Mouse (Mus musculus): ENCODE data around the gene Nfib. TPM values are rescaled to one million over a fixed set of nuclear protein-coding genes. Genes with fewer than 3 reads are reported as not detected.

The Nfib gene
- polyA plus RNA-seq, 1 experiment from 2014 or later: 31.8 TPM

DNA sequence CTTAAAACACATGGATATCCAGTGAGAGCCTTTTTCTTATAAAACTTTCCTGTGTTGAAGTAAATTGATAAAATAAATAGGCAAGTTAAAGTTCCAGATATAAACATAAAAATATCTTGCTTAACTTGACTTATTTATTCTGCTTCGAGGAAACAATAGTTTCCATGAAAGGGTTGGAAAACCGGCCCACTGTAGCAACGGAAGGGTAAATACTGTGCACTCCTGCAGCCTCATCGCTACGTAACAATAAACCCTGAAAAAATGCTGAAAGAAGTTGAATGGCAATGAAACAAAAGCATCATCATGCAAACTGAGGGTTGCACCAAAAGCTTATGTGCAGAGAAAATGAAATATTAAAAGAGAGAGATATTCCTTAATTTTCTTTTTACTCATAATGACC is 203.5 kb downstream of the Nfib start:
- Histone ChIP-seq H3K4me3 (ENCODE audit: low read depth, low read length) (no peak overlapping the region), H3K27ac (replicated peaks; ENCODE audit: low read depth, low read length) (no peak overlapping the region), H3K9me3 (ENCODE audit: control insufficient read depth, low read length) (no peaks in the 10 kb centered on the region), H3K27me3 (ENCODE audit: control insufficient read depth, insufficient read depth, low read length) (no peaks in the 10 kb centered on the region), H3K4me1 (ENCODE audit: control insufficient read depth, insufficient read depth, low read length) (0 out of 2 replicates have a peak, but pooled peaks cover 4% of the 10 kb centered on the region), H3K4me2 (ENCODE audit: low read depth, severe bottlenecking) (peak overlapping the region; percentile 28; the same call in 1 of the 2 replicates), H3K36me3 (ENCODE audit: control insufficient read depth, insufficient read depth, low read length) (peaks cover 7% of the 10 kb centered on the region), H3K9ac (ENCODE audit: low read length) (no peak overlapping the region)
- DNase-seq (ENCODE audit: low spot score) (peak; percentile 5), ATAC-seq (ENCODE audit: insufficient number of reproducible peaks, low FRiP score, low TSS enrichment, low read depth) (no peak)
- 84% methylated on average over 5 of the region's 5 CpGs for WGBS

DNA sequence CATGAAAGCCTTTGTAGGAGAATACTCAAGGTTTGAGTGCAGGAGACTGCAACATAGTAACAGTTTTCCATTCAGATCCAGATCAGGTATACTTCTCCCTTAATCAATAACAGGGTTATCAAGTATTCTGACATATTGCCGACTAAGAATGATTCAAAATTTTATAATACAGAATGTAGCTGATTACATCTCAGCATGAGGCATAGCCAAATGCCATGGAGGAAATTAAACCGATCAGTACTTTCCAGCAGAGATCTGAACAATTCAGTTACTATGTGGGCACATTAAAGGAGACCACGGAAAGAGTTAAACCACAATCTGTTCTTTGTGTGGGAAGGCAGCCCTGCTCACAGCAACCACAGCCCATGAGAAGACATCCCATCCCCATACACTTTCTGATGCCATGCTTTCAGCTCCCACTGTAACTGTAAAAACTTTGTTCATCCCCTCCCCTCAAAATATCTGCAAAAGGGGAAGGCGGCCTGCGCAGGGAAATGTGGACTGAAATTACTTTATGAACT is 204.9 kb downstream of the Nfib start:
- WGBS: 75% methylated on average over 5 of the region's 5 CpGs
- Histone ChIP-seq H3K9ac (ENCODE audit: low read length) (no peak overlapping the region), H3K4me1 (ENCODE audit: control insufficient read depth, insufficient read depth, low read length) (0 out of 2 replicates have a peak, but pooled peaks cover 4% of the 10 kb centered on the region), H3K9me3 (ENCODE audit: control insufficient read depth, low read length) (no peaks in the 10 kb centered on the region), H3K36me3 (ENCODE audit: control insufficient read depth, insufficient read depth, low read length) (peaks cover 9% of the 10 kb centered on the region), H3K27me3 (ENCODE audit: control insufficient read depth, insufficient read depth, low read length) (no peaks in the 10 kb centered on the region), H3K27ac (replicated peaks; ENCODE audit: low read depth, low read length) (no peak overlapping the region), H3K4me3 (ENCODE audit: low read depth, low read length) (no peak overlapping the region; the same call in 1 of the 2 replicates), H3K4me2 (ENCODE audit: low read depth, severe bottlenecking) (no peak overlapping the region)
- DNase-seq (ENCODE audit: low spot score) (peak; percentile 18), ATAC-seq (ENCODE audit: insufficient number of reproducible peaks, low FRiP score, low TSS enrichment, low read depth) (no peak)

- no peak overlapping the region for H3K4me2 ChIP-seq (ENCODE audit: low read depth, severe bottlenecking)
- no peak overlapping the region for H3K27ac ChIP-seq (replicated peaks; ENCODE audit: low read depth, low read length)
- H3K27me3 ChIP-seq (ENCODE audit: control insufficient read depth, insufficient read depth, low read length): no peaks in the 10 kb centered on the region
- H3K9me3 ChIP-seq (ENCODE audit: control insufficient read depth, low read length): no peaks in the 10 kb centered on the region
- ATAC-seq (ENCODE audit: insufficient number of reproducible peaks, low FRiP score, low TSS enrichment, low read depth) (no peak), DNase-seq (ENCODE audit: low spot score) (peak; percentile 19)
- H3K4me1 ChIP-seq (ENCODE audit: control insufficient read depth, insufficient read depth, low read length): 0 out of 2 replicates have a peak, but pooled peaks cover 4% of the 10 kb centered on the region
- H3K9ac ChIP-seq (ENCODE audit: low read length): no peak overlapping the region
- H3K36me3 ChIP-seq (ENCODE audit: control insufficient read depth, insufficient read depth, low read length): peaks cover 9% of the 10 kb centered on the region
- no peak overlapping the region for H3K4me3 ChIP-seq (ENCODE audit: low read depth, low read length)
- 74% methylated on average over 9 of the region's 9 CpGs for WGBS
Measured at GRCm38 (mm10) chr4:82499725-82500577, 205.6 kb downstream of the Nfib start.

DNA sequence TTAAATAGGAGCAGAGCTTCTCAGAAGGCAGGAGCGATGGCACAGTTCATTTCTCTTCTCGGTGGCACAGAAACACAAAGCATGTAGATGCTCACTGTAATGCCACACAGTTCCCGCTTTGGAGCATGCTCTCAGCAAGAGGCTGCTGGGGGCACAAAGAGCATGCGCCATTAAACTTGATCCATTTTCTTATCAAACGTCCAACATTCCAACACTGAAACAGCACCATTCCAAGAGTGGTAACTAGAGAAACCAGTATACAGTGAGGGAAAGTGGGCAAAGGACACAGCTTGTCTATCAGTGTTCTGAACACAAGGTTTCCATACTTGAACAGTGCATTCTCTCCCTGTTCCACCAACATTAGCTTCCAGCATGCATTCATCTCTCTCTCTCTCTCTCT is 206.3 kb downstream of the Nfib start:
- no peaks in the 10 kb centered on the region for H3K9me3 ChIP-seq (ENCODE audit: control insufficient read depth, low read length)
- no peak overlapping the region for H3K9ac ChIP-seq (ENCODE audit: low read length)

DNA sequence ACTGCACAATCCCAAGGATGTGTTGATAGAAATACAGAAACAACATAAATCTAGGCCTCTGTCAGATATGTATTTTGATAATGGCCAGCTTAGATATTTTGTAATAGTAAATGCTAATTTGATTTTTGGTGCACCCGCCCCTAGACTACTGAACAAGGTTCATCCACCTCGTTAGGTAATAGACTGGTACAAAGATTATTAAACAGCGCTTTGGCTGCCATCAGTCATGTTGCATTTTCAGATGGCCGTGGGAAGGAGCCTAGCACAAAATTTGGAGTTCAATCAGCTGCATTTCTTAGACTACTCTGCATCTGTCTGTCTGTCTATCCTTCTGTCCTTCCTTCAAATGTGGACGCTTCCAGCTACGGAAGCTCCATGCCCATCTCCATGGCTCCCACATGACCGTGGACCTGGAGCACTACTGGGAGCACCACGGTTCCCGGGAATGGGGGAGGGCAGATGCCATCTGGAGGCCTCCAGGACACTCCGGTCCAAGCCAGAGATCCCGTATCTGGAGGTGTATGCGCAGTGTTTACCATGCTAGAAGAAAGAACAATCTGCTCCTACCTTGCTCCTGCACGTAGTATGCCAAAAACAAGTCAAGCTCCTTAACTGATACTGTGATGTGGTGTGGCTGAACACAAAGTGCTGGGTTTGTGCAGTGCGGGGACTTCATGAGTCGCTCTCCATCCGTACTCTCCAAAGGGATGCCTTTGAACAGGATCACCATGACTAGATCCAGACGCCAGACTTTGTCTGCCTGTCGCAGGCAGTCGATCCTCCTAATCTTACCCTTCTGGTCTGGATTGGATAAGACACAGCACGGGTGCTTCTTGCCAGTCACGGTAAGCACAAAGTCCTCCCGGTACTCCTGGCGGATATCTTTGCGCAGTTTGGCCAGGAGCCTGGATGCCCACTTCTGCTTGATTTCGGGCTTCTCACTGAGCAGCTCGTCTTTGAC is 207.6 kb downstream of the Nfib start:
- no peak overlapping the region for H3K4me2 ChIP-seq (ENCODE audit: low read depth, severe bottlenecking)
- no peak overlapping the region for H3K9ac ChIP-seq (ENCODE audit: low read length)
- no peaks in the 10 kb centered on the region for H3K9me3 ChIP-seq (ENCODE audit: control insufficient read depth, low read length)
- no peak overlapping the region for H3K4me3 ChIP-seq (ENCODE audit: low read depth, low read length)
- peaks cover 9% of the 10 kb centered on the region for H3K36me3 ChIP-seq (ENCODE audit: control insufficient read depth, insufficient read depth, low read length)
- 87% methylated on average over 26 of the region's 26 CpGs for WGBS
- DNase-seq (ENCODE audit: low spot score) (peak; percentile 18), ATAC-seq (ENCODE audit: insufficient number of reproducible peaks, low FRiP score, low TSS enrichment, low read depth) (no peak)
- H3K27me3 ChIP-seq (ENCODE audit: control insufficient read depth, insufficient read depth, low read length): no peaks in the 10 kb centered on the region
- no peak overlapping the region for H3K27ac ChIP-seq (replicated peaks; ENCODE audit: low read depth, low read length)
- H3K4me1 ChIP-seq (ENCODE audit: control insufficient read depth, insufficient read depth, low read length): 0 out of 2 replicates have a peak, but pooled peaks cover 4% of the 10 kb centered on the region

More for the DNA sequence above, 206.3 kb downstream of the Nfib start:
- Histone ChIP-seq H3K27me3 (ENCODE audit: control insufficient read depth, insufficient read depth, low read length) (no peaks in the 10 kb centered on the region), H3K27ac (replicated peaks; ENCODE audit: low read depth, low read length) (no peak overlapping the region), H3K36me3 (ENCODE audit: control insufficient read depth, insufficient read depth, low read length) (peaks cover 9% of the 10 kb centered on the region), H3K4me2 (ENCODE audit: low read depth, severe bottlenecking) (no peak overlapping the region), H3K4me3 (ENCODE audit: low read depth, low read length) (no peak overlapping the region), H3K4me1 (ENCODE audit: control insufficient read depth, insufficient read depth, low read length) (0 out of 2 replicates have a peak, but pooled peaks cover 4% of the 10 kb centered on the region)
- WGBS: 80% methylated on average over 5 of the region's 5 CpGs
- ATAC-seq (ENCODE audit: insufficient number of reproducible peaks, low FRiP score, low TSS enrichment, low read depth): no peak
- DNase-seq (ENCODE audit: low spot score): peak; percentile 19

- no peaks in the 10 kb centered on the region for H3K4me1 ChIP-seq (ENCODE audit: control insufficient read depth, insufficient read depth, low read length)
- no peak overlapping the region for H3K4me3 ChIP-seq (ENCODE audit: low read depth, low read length)
- no peaks in the 10 kb centered on the region for H3K9me3 ChIP-seq (ENCODE audit: control insufficient read depth, low read length)
- no peak for ATAC-seq (ENCODE audit: insufficient number of reproducible peaks, low FRiP score, low TSS enrichment, low read depth)
- H3K9ac ChIP-seq (ENCODE audit: low read length): no peak overlapping the region
- peak; percentile 9 for DNase-seq (ENCODE audit: low spot score)
- H3K36me3 ChIP-seq (ENCODE audit: control insufficient read depth, insufficient read depth, low read length): peaks cover 9% of the 10 kb centered on the region
- no peak overlapping the region for H3K27ac ChIP-seq (replicated peaks; ENCODE audit: low read depth, low read length)
- H3K27me3 ChIP-seq (ENCODE audit: control insufficient read depth, insufficient read depth, low read length): no peaks in the 10 kb centered on the region
- 90% methylated on average over 8 of the region's 8 CpGs for WGBS
- no peak overlapping the region for H3K4me2 ChIP-seq (ENCODE audit: low read depth, severe bottlenecking)
Measured at GRCm38 (mm10) chr4:82497141-82497566, 208.4 kb downstream of the Nfib start.

GRCm38 (mm10) chr4:82496383-82496782 is 209.2 kb downstream of the Nfib start:
- no peaks in the 10 kb centered on the region for H3K9me3 ChIP-seq (ENCODE audit: control insufficient read depth, low read length)
- ATAC-seq (ENCODE audit: insufficient number of reproducible peaks, low FRiP score, low TSS enrichment, low read depth) (no peak), DNase-seq (ENCODE audit: low spot score) (peak; percentile 11)
- 92% methylated on average over 5 of the region's 5 CpGs for WGBS
- H3K4me1 ChIP-seq (ENCODE audit: control insufficient read depth, insufficient read depth, low read length): no peaks in the 10 kb centered on the region
- peaks cover 9% of the 10 kb centered on the region for H3K36me3 ChIP-seq (ENCODE audit: control insufficient read depth, insufficient read depth, low read length)
- H3K27ac ChIP-seq (replicated peaks; ENCODE audit: low read depth, low read length): no peak overlapping the region
- H3K27me3 ChIP-seq (ENCODE audit: control insufficient read depth, insufficient read depth, low read length): no peaks in the 10 kb centered on the region
- H3K9ac ChIP-seq (ENCODE audit: low read length): no peak overlapping the region
- H3K4me3 ChIP-seq (ENCODE audit: low read depth, low read length): no peak overlapping the region
- no peak overlapping the region for H3K4me2 ChIP-seq (ENCODE audit: low read depth, severe bottlenecking)

GRCm38 (mm10) chr4:82495605-82496004 is 209.9 kb downstream of the Nfib start:
- no peaks in the 10 kb centered on the region for H3K4me1 ChIP-seq (ENCODE audit: control insufficient read depth, insufficient read depth, low read length)
- H3K27me3 ChIP-seq (ENCODE audit: control insufficient read depth, insufficient read depth, low read length): no peaks in the 10 kb centered on the region
- WGBS: 90% methylated on average over 6 of the region's 6 CpGs
- DNase-seq (ENCODE audit: low spot score): no peak
- H3K9ac ChIP-seq (ENCODE audit: low read length): no peak overlapping the region
- H3K36me3 ChIP-seq (ENCODE audit: control insufficient read depth, insufficient read depth, low read length): peaks cover 9% of the 10 kb centered on the region
- no peak overlapping the region for H3K4me2 ChIP-seq (ENCODE audit: low read depth, severe bottlenecking)
- no peak overlapping the region for H3K4me3 ChIP-seq (ENCODE audit: low read depth, low read length)
- no peak for ATAC-seq (ENCODE audit: insufficient number of reproducible peaks, low FRiP score, low TSS enrichment, low read depth)
- H3K9me3 ChIP-seq (ENCODE audit: control insufficient read depth, low read length): no peaks in the 10 kb centered on the region
- H3K27ac ChIP-seq (replicated peaks; ENCODE audit: low read depth, low read length): no peak overlapping the region

Measured in limb, embryonic 11.5 days (tissue).